Mouse (Mus musculus) intestine, embryonic 14.5 days (tissue): ENCODE data around the gene Cort. TPM values are rescaled to one million over a fixed set of nuclear protein-coding genes. Genes with fewer than 3 reads are reported as not detected.

Source experiments
- ATAC-seq: fragments of 200-750 bp; cut with Nextera tagmentation; replicated peaks from 2 replicates; pipeline ENCODE4 v1.8.0; 2017; ENCODE audit warnings: low read depth, moderate number of reproducible peaks, moderate TSS enrichment, moderate library complexity; ENCODE audit not compliant: low FRiP score, low TSS enrichment
- DNase-seq: peaks from one replicate; pipeline ENCODE4 v3.0.0-alpha.2; 2018; ENCODE audit warnings: low spot score
- H3K27ac ChIP-seq: fragments of 300-500 bp; sonication (generic); 2 replicates; pipeline ENCODE4 v1.5.1; 2014; ENCODE audit warnings: low read depth, mild to moderate bottlenecking, control low read depth
- H3K27me3 ChIP-seq: fragments of 300-500 bp; sonication (generic); replicated peaks from 2 replicates; pipeline ENCODE4 v1.6.1; 2014; ENCODE audit warnings: low read length, control low read depth; ENCODE audit not compliant: control insufficient read depth, insufficient read depth
- H3K36me3 ChIP-seq: fragments of 300-500 bp; sonication (generic); 2 replicates; pipeline ENCODE4 v1.6.1; 2014; ENCODE audit warnings: low read length, control low read depth; ENCODE audit not compliant: control insufficient read depth, insufficient read depth
- H3K4me1 ChIP-seq: fragments of 300-500 bp; sonication (generic); replicated peaks from 2 replicates; pipeline ENCODE4 v1.6.1; 2014; ENCODE audit warnings: low read length, control low read depth, mixed read lengths; ENCODE audit not compliant: control insufficient read depth, insufficient read depth
- H3K4me2 ChIP-seq: fragments of 300-500 bp; sonication (generic); 2 replicates; pipeline ENCODE4 v1.6.1; 2014; ENCODE audit warnings: low read length
- H3K4me3 ChIP-seq: fragments of 300-500 bp; sonication (generic); 2 replicates; pipeline ENCODE4 v1.5.1; 2014; ENCODE audit warnings: low read depth, low read length, control low read depth, mixed read lengths
- H3K9ac ChIP-seq: fragments of 300-500 bp; sonication (generic); 2 replicates; pipeline ENCODE4 v1.6.1; 2014; ENCODE audit warnings: mild to moderate bottlenecking, low read length
- H3K9me3 ChIP-seq: fragments of 300-500 bp; sonication (generic); 2 replicates; pipeline ENCODE4 v1.6.1; 2016; ENCODE audit warnings: low read length, control low read depth; ENCODE audit not compliant: control insufficient read depth
- WGBS: fragments of 180-500 bp; shearing (Covaris S2); extraction: QIAGEN DNeasy Blood & Tissue Kit; methylation state at CpG from one replicate; pipeline ENCODE4 v1.1.7; 2014; 5-methylcytosine and 5-hydroxymethylcytosine counted together
- polyA plus RNA-seq: library from polyadenylated mRNA; unstranded; fragments of >200 nt; fragmentation: Nextera tagmentation; extraction: Ambion mirVana; gene quantifications from 2 replicates; pipeline ENCODE4 v1.2.1, GENCODE M21; 2014

Gene Cort
- polyA plus RNA-seq, 1 experiment from 2014 or later: not detected

DNA sequence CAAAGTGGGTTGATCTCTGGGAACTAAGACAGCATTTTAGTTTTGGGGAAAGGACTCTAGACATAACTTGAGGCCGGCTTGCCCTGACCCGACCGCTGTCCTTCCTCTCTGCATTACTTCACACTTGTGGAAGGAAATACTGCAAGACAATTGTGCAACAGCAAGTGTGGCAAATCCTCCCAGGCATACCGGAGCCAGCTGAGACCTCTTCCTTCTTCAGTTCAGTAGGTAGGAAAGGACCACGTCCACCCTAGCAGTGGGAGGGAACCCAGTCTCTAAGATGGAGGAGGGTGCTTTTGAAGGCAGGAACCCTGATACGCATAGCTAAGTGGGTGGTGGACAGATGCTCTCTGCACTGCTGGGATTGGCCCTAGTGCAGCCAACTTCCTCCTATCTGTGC lies 29.1 kb upstream of the Cort start:
- no peak overlapping the region for H3K27ac ChIP-seq
- ATAC-seq (no peak), DNase-seq (no peak)
- WGBS: 92% methylated on average over 6 of the region's 6 CpGs
- no peaks in the 10 kb centered on the region for H3K9me3 ChIP-seq
- H3K4me1 ChIP-seq: no peaks in the 10 kb centered on the region
- H3K9ac ChIP-seq: no peak overlapping the region
- peaks cover 99% of the 10 kb centered on the region for H3K36me3 ChIP-seq
- no peak overlapping the region for H3K4me3 ChIP-seq
- no peak overlapping the region for H3K4me2 ChIP-seq
- H3K27me3 ChIP-seq: no peaks in the 10 kb centered on the region

DNA sequence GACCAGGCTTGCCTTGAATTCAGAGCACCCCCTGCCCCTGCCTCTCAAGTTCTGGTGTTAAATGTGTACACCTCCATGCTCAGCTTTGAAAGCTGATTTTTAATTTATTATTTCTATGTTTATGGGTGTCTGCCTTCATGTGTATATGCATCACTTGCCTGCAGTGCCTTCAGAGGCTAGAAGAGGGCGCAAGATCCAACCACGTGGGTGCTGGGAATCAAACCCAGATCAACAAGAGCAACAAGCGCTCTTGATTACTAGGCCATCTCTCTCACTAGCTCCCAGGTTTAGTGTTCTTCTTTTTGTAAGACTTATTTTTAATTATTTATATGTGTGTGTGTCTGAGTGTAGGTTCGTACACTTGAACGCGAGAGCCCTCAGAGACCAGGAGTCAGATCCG lies 28.3 kb upstream of the Cort start:
- ATAC-seq (no peak), DNase-seq (no peak)
- no peak overlapping the region for H3K9ac ChIP-seq
- WGBS: 97% methylated on average over 7 of the region's 7 CpGs
- H3K4me2 ChIP-seq: no peak overlapping the region
- H3K9me3 ChIP-seq: no peaks in the 10 kb centered on the region
- no peaks in the 10 kb centered on the region for H3K4me1 ChIP-seq
- H3K4me3 ChIP-seq: no peak overlapping the region
- H3K27ac ChIP-seq: no peak overlapping the region
- H3K27me3 ChIP-seq: no peaks in the 10 kb centered on the region
- peaks cover 100% of the 10 kb centered on the region for H3K36me3 ChIP-seq

DNA sequence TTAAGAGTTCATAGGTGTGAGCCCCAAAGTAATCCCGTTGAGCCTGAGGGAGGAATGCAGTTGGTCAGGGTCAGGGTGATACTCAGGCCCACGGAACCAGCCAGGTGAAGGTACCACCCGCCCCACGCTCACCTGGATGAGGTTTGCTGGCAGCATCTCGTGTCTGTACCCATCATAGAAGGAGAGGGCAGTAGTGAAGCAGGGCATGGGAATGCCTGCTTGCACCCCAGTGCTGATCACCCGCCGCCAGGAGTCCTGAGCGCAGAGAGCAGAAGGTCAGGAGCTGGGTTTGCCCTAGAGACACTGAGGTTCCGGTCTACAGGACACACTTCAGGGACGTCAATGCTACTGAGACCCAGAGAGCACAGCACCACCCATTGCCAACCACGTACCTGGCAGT lies 24.2 kb upstream of the Cort start:
- Histone ChIP-seq H3K4me1 (no peaks in the 10 kb centered on the region), H3K27me3 (no peaks in the 10 kb centered on the region), H3K9ac (no peak overlapping the region), H3K27ac (no peak overlapping the region), H3K9me3 (no peaks in the 10 kb centered on the region), H3K4me3 (no peak overlapping the region), H3K4me2 (no peak overlapping the region), H3K36me3 (peaks cover 67% of the 10 kb centered on the region)
- ATAC-seq: no peak
- no peak for DNase-seq
- WGBS: 93% methylated on average over 11 of the region's 11 CpGs

DNA sequence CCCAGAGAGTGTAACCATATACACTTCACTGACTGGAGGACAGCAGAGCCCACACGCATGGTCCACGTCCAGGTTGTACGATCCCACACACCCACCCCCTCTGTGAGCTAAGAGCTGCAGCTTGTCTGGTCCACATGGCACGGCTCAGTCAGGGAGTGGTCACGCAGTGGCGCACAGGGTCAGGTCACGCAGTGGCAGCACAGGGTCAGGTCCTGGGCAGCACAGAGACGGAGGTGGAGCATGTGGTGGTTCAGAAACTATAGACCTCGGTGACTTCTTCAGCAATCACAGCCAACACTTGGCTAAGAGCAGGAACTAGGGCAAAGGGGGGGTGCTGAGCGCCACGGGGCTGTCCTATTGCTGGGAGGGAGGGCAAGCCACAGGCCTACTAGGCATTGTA lies 23.7 kb upstream of the Cort start:
- Histone ChIP-seq H3K36me3 (peaks cover 62% of the 10 kb centered on the region), H3K27me3 (no peaks in the 10 kb centered on the region), H3K27ac (no peak overlapping the region), H3K4me3 (no peak overlapping the region), H3K9ac (no peak overlapping the region), H3K4me1 (no peaks in the 10 kb centered on the region), H3K9me3 (no peaks in the 10 kb centered on the region), H3K4me2 (no peak overlapping the region)
- WGBS: 88% methylated on average over 11 of the region's 11 CpGs
- no peak for ATAC-seq
- no peak for DNase-seq

DNA sequence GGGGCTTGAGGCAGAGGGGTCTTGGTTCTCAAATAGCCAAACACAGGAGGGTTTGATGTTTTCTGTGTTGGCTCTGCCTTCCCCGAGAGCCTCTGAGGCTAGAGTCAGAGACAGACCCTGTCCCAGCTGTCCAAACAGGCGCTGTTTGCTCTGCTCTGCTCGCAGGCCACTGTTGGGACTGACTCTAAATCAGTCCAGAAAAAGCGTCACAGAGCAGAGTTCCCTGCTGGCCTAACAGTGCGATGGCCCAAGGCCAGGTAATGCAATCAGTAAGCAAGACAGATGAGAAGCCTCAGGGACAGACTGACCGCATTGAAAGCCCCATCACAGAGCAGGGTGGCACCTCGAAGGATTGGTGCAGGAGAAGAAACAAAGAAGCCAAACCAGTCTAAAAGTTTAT lies 23.0 kb upstream of the Cort start:
- Histone ChIP-seq H3K27me3 (no peaks in the 10 kb centered on the region), H3K4me2 (no peak overlapping the region), H3K4me3 (no peak overlapping the region), H3K9ac (no peak overlapping the region), H3K9me3 (no peaks in the 10 kb centered on the region), H3K36me3 (peaks cover 56% of the 10 kb centered on the region), H3K27ac (no peak overlapping the region), H3K4me1 (no peaks in the 10 kb centered on the region)
- ATAC-seq (no peak), DNase-seq (peak; percentile 49)
- WGBS: 69% methylated on average over 7 of the region's 7 CpGs

DNA sequence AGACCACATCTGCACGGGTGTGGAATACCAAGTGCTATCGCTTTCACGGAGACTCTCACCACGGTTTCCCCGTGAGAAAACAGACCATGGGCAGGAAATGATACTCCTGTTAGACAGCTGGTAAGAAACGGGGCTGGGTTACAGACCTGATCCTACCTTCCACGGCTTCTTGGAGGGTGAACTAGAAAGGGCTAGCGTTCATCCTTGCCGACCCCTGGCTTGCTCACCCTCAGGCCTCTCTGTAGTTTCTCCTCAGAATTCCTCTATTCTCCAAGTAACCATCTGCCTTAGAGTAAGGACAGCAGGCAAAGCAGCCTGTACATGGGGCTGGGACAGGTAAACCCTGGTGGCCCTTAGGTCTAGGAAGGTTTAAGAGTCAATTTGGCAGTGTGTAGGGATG lies 22.6 kb upstream of the Cort start:
- no peak for DNase-seq
- no peak for ATAC-seq
- no peak overlapping the region for H3K4me2 ChIP-seq
- H3K9ac ChIP-seq: no peak overlapping the region
- WGBS: 86% methylated on average over 9 of the region's 9 CpGs
- no peak overlapping the region for H3K27ac ChIP-seq
- no peaks in the 10 kb centered on the region for H3K27me3 ChIP-seq
- no peak overlapping the region for H3K4me3 ChIP-seq
- H3K36me3 ChIP-seq: peaks cover 51% of the 10 kb centered on the region
- no peaks in the 10 kb centered on the region for H3K4me1 ChIP-seq
- H3K9me3 ChIP-seq: no peaks in the 10 kb centered on the region

DNA sequence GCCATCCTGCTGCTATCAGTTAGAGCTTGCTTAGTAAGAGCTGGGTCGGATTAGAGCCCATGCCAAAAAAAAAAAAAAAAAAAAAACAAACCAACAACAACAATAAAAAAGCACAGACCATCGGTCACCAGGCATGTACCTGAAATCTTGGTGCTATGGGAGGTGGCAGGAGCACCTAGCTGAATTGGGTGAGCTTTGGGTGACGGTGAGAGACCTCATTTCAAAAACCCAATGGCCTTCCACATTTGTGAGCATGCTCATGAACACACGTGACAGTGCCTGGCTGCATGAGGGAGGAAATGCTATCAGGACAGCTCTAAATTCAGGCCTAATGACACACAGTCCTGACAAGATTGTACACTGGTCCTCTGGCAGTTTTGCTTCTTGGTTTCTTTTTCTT lies 21.5 kb upstream of the Cort start:
- peaks cover 40% of the 10 kb centered on the region for H3K36me3 ChIP-seq
- H3K9ac ChIP-seq: no peak overlapping the region
- no peak overlapping the region for H3K27ac ChIP-seq
- no peak overlapping the region for H3K4me3 ChIP-seq
- DNase-seq: no peak
- H3K9me3 ChIP-seq: no peaks in the 10 kb centered on the region
- no peak overlapping the region for H3K4me2 ChIP-seq
- ATAC-seq: no peak
- H3K27me3 ChIP-seq: no peaks in the 10 kb centered on the region
- no peaks in the 10 kb centered on the region for H3K4me1 ChIP-seq
- WGBS: 71% methylated on average over 4 of the region's 4 CpGs

DNA sequence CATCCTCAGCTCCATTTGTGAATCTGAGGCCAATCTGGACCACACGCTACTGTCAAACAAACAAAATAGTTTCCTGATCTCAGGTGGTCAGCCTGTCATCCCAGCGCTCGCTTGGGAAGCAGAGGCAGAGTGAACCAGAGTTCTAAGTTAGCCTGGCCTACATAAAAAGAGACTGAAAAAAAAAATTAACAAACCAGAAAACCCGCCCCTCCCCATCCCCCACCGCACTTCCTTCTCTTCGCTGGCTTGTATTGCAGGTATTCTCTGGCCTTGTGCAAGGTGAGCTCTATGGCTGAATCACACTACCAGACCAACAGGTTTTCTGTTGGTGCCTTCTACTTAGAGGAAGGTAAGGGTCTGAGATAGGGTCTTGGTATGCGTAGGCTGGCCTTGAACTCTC lies 21.0 kb upstream of the Cort start:
- ATAC-seq: no peak
- Histone ChIP-seq H3K9ac (no peak overlapping the region), H3K27ac (no peak overlapping the region), H3K4me1 (no peaks in the 10 kb centered on the region), H3K9me3 (no peaks in the 10 kb centered on the region), H3K4me2 (no peak overlapping the region), H3K27me3 (no peaks in the 10 kb centered on the region), H3K36me3 (peaks cover 35% of the 10 kb centered on the region), H3K4me3 (no peak overlapping the region)
- 78% methylated on average over 7 of the region's 7 CpGs for WGBS
- DNase-seq: no peak

DNA sequence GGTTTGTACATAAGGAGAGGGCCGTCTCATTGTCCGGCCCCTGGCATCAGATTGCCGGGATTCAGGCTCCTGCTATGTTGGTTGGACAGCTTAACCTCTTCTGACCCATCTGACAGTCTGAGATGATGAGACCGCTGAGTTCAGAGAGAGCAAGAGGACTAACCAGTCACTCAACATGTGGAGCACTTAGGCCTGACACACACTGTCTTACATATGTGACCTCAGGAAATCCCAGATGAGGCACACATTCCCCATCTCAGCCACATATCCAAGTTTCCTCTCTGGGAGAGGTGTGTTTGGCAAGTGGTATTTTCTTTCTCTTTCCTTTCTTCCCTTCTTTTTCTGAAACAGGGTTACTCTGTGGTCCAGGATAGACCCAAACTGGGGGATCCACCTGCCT lies 18.6 kb upstream of the Cort start:
- Histone ChIP-seq H3K4me2 (no peak overlapping the region), H3K27me3 (no peaks in the 10 kb centered on the region), H3K4me1 (no peaks in the 10 kb centered on the region), H3K9ac (no peak overlapping the region), H3K4me3 (no peak overlapping the region), H3K27ac (no peak overlapping the region), H3K9me3 (no peaks in the 10 kb centered on the region), H3K36me3 (peaks cover 11% of the 10 kb centered on the region)
- ATAC-seq (no peak), DNase-seq (no peak)
- WGBS: 73% methylated on average over 4 of the region's 4 CpGs
